Comparison of ENCODE assay signal across 15 mouse cellular contexts in the genomic region with DNA sequence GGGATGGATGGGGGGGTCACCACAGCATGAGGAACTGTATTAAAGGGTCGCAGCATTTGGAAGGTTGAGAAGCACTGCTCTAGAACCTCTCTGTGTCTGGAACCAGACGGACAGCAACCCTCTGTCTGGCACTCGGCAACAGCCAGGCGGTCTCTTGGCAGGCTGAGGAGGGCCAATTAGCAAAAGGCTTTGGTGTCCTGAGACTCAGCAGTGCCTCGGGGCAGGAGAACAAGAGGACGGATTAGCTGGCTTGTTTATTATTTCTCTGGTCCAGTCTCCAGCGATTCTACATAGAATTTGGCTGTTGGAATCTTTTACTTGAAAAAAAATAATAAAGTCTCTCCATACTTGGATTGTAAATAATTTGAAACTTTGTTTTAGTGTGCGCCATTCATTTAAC.
DNase-seq lines count a peak whose midpoint lies in the region; ATAC-seq and TF ChIP-seq lines count a peak whose summit lies in the region.
"Had no signal": no experiment of that assay in that cellular context is flagged by ENCODE, and none has a peak within 500 bp of the region (broad histone marks: within the 10 kb centered on the region; RNA-seq: fewer than 3 reads in every experiment).

No protein-coding gene starts in this region.

- no peak for TF ChIP-seq CTCF in kidney, adult 2 months (conservative IDR thresholded peaks at IDR 0.05; ENCODE audit: insufficient read depth, insufficient read length, low read depth, low read length)

- H3K27me3 ChIP-seq in midbrain, embryonic 11.5 days (ENCODE audit: control insufficient read depth, insufficient read depth, low read length): no peaks in the 10 kb centered on the region
- H3K27me3 ChIP-seq in midbrain, embryonic 16.5 days (ENCODE audit: control insufficient read depth, insufficient read depth, low read depth, low read length): no peaks in the 10 kb centered on the region
- no peaks in the 10 kb centered on the region for H3K27me3 ChIP-seq in kidney, adult 2 months (replicated peaks; ENCODE audit: control insufficient read depth, insufficient read depth, low read length)
- H3K27me3 ChIP-seq: midbrain, embryonic 12.5 days; neural tube, embryonic 12.5 days had no signal

- no peak for TF ChIP-seq POLR2A in kidney, adult 2 months (IDR thresholded peaks at IDR 0.05; ENCODE audit: low read depth, low read length)

- H3K36me3 ChIP-seq in midbrain, embryonic 11.5 days (ENCODE audit: control insufficient read depth, insufficient read depth, low read length): no peaks in the 10 kb centered on the region
- H3K36me3 ChIP-seq in midbrain, embryonic 16.5 days (ENCODE audit: control insufficient read depth, insufficient read depth, low read length): no peaks in the 10 kb centered on the region
- H3K36me3 ChIP-seq in kidney, adult 2 months (ENCODE audit: control insufficient read depth, insufficient read depth, low read length): no peaks in the 10 kb centered on the region
- H3K36me3 ChIP-seq: midbrain, embryonic 12.5 days; neural tube, embryonic 12.5 days had no signal

- H3K9ac ChIP-seq in midbrain, embryonic 11.5 days (ENCODE audit: low read length): no peak overlapping the region
- no peak overlapping the region for H3K9ac ChIP-seq in midbrain, embryonic 16.5 days (ENCODE audit: low read depth, low read length)
- H3K9ac ChIP-seq: hindbrain, embryonic 14.5 days; liver, embryonic 14.5 days; midbrain, embryonic 12.5 days; neural tube, embryonic 12.5 days had no signal

- H3K4me2 ChIP-seq in midbrain, embryonic 11.5 days: no peak overlapping the region
- H3K4me2 ChIP-seq in midbrain, embryonic 16.5 days (ENCODE audit: low read length): no peak overlapping the region
- H3K4me2 ChIP-seq: hindbrain, embryonic 14.5 days; midbrain, embryonic 12.5 days; neural tube, embryonic 12.5 days had no signal

- H3K27ac ChIP-seq in midbrain, embryonic 11.5 days (ENCODE audit: low read depth, low read length): no peak overlapping the region
- H3K27ac ChIP-seq in midbrain, embryonic 16.5 days (ENCODE audit: low read length): no peak overlapping the region
- H3K27ac ChIP-seq in kidney, adult 2 months (ENCODE audit: insufficient read depth, low read depth, low read length): no peak overlapping the region
- H3K27ac ChIP-seq: hindbrain, embryonic 14.5 days; layer of hippocampus, adult 2 months; liver, embryonic 14.5 days; midbrain, embryonic 12.5 days; neural tube, embryonic 12.5 days had no signal

- peak; percentile 3 to 19 for DNase-seq in cerebellum, adult 18-20 months
- DNase-seq in cerebellum, adult 9-10 months: no peak
- peak; percentile 73 for DNase-seq in midbrain, embryonic 11.5 days (ENCODE audit: low spot score, missing footprints)
- DNase-seq in cerebellum, postnatal 25 days: peak; percentile 24 to 49
- peak; percentile 14 to 52 for DNase-seq in layer of hippocampus, postnatal 14 days (ENCODE audit: low spot score in 2 of 2)
- no peak for DNase-seq in kidney, postnatal 14 days
- DNase-seq in kidney, adult 2 months: no peak
- DNase-seq: adrenal gland, postnatal 10 days; heart, adult 11 months had no signal

- 53% methylated on average over 8 of the region's 8 CpGs for WGBS in midbrain, embryonic 11.5 days
- WGBS in midbrain, embryonic 16.5 days: 44% methylated on average over 8 of the region's 8 CpGs
- 75% methylated on average over 8 of the region's 8 CpGs for WGBS in kidney, adult 2 months

- no peaks in the 10 kb centered on the region for H3K4me1 ChIP-seq in midbrain, embryonic 11.5 days (ENCODE audit: control insufficient read depth, insufficient read depth, low read length)
- H3K4me1 ChIP-seq in midbrain, embryonic 16.5 days (ENCODE audit: control insufficient read depth, insufficient read depth, low read length): no peaks in the 10 kb centered on the region
- no peaks in the 10 kb centered on the region for H3K4me1 ChIP-seq in kidney, adult 2 months (ENCODE audit: control insufficient read depth, insufficient read depth, low read length)
- H3K4me1 ChIP-seq: neural tube, embryonic 12.5 days had no signal

- ATAC-seq in midbrain, embryonic 11.5 days (ENCODE audit: low FRiP score): no peak
- ATAC-seq in midbrain, embryonic 16.5 days: no peak

- H3K9me3 ChIP-seq in midbrain, embryonic 11.5 days (ENCODE audit: control insufficient read depth, low read length): no peaks in the 10 kb centered on the region
- H3K9me3 ChIP-seq in midbrain, embryonic 16.5 days (replicated peaks; ENCODE audit: control insufficient read depth, low read length, poor library complexity, severe bottlenecking): no peaks in the 10 kb centered on the region
- H3K9me3 ChIP-seq: midbrain, embryonic 12.5 days; neural tube, embryonic 12.5 days had no signal

- H3K4me3 ChIP-seq in midbrain, embryonic 11.5 days (ENCODE audit: low read depth, low read length): no peak overlapping the region
- no peak overlapping the region for H3K4me3 ChIP-seq in midbrain, embryonic 16.5 days (ENCODE audit: low read depth, low read length)
- no peak overlapping the region for H3K4me3 ChIP-seq in kidney, adult 2 months (ENCODE audit: insufficient read depth, low read depth, low read length)
- H3K4me3 ChIP-seq: layer of hippocampus, adult 2 months; midbrain, embryonic 12.5 days; neural tube, embryonic 12.5 days had no signal

Comparison
In these comparisons a context has a peak if more than half of its experiments do, and no peak if none do; other contexts are left out.
1. DNase-seq: peak in cerebellum, adult 18-20 months (2 of 2), midbrain, embryonic 11.5 days (single experiment), cerebellum, postnatal 25 days (2 of 2) and layer of hippocampus, postnatal 14 days (2 of 2); none in cerebellum, adult 9-10 months (single experiment), kidney, postnatal 14 days (single experiment) and kidney, adult 2 months (single experiment).